Mouse (Mus musculus) embryonic facial prominence, embryonic 14.5 days (tissue): ENCODE data around the gene Atrnl1. TPM values are rescaled to one million over a fixed set of nuclear protein-coding genes. Genes with fewer than 3 reads are reported as not detected.

Source experiments
- ATAC-seq: fragments of 200-750 bp; cut with Nextera tagmentation; 2 replicates; pipeline ENCODE4 v1.8.0; 2017; ENCODE audit warnings: low read depth, moderate number of reproducible peaks, moderate TSS enrichment
- DNase-seq: peaks from one replicate; pipeline ENCODE4 v3.0.0-alpha.2; 2015; ENCODE audit warnings: low spot score
- H3K27ac ChIP-seq: fragments of 300-500 bp; sonication (generic); replicated peaks from 2 replicates; pipeline ENCODE4 v1.5.1; 2014; ENCODE audit warnings: low read depth, mild to moderate bottlenecking, low read length, moderate library complexity
- H3K27me3 ChIP-seq: fragments of 300-500 bp; sonication (generic); replicated peaks from 2 replicates; pipeline ENCODE4 v1.6.1; 2014; ENCODE audit warnings: low read length; ENCODE audit not compliant: control insufficient read depth, insufficient read depth
- H3K36me3 ChIP-seq: fragments of 300-500 bp; sonication (generic); 2 replicates; pipeline ENCODE4 v1.6.1; 2014; ENCODE audit warnings: low read length, mixed read lengths; ENCODE audit not compliant: control insufficient read depth, insufficient read depth
- H3K4me1 ChIP-seq: fragments of 300-500 bp; sonication (generic); 2 replicates; pipeline ENCODE4 v1.6.1; 2014; ENCODE audit warnings: antibody characterized with exemption, low read length; ENCODE audit not compliant: control insufficient read depth, insufficient read depth
- H3K4me2 ChIP-seq: fragments of 300-500 bp; sonication (generic); 2 replicates; pipeline ENCODE4 v1.6.1; 2014; ENCODE audit warnings: low read depth, mild to moderate bottlenecking, low read length, moderate library complexity, mixed read lengths
- H3K4me3 ChIP-seq: fragments of 300-500 bp; sonication (generic); 2 replicates; pipeline ENCODE4 v1.5.1; 2014; ENCODE audit warnings: low read depth, mild to moderate bottlenecking, low read length
- H3K9ac ChIP-seq: fragments of 300-500 bp; sonication (generic); 2 replicates; pipeline ENCODE4 v1.6.1; 2014; ENCODE audit warnings: low read depth, mild to moderate bottlenecking, low read length, moderate library complexity, mixed read lengths
- H3K9me3 ChIP-seq: fragments of 300-500 bp; sonication (generic); 2 replicates; pipeline ENCODE4 v1.6.1; 2016; ENCODE audit warnings: low read length; ENCODE audit not compliant: control insufficient read depth
- WGBS: fragments of 180-500 bp; shearing (Covaris S2); extraction: QIAGEN DNeasy Blood & Tissue Kit; methylation state at CpG from one replicate; pipeline ENCODE4 v1.1.7; 2014; 5-methylcytosine and 5-hydroxymethylcytosine counted together
- polyA plus RNA-seq: library from polyadenylated mRNA; unstranded; fragments of >200 nt; fragmentation: Nextera tagmentation; extraction: Ambion mirVana; gene quantifications from 2 replicates; pipeline ENCODE4 v1.2.1, GENCODE M21; 2014

Gene Atrnl1
- polyA plus RNA-seq, 1 experiment from 2014 or later, result 7.2 TPM

- H3K27me3 ChIP-seq, result no peaks in the 10 kb centered on the region
- H3K4me3 ChIP-seq, result no peak overlapping the region
- WGBS, result 90% methylated on average over 4 of the region's 4 CpGs
- H3K4me1 ChIP-seq, result no peaks in the 10 kb centered on the region
- DNase-seq, result no peak
- no peak overlapping the region for H3K27ac ChIP-seq
- H3K4me2 ChIP-seq, result no peak overlapping the region
- no peak overlapping the region for H3K9ac ChIP-seq
- ATAC-seq, result no peak
- no peaks in the 10 kb centered on the region for H3K9me3 ChIP-seq
- H3K36me3 ChIP-seq, result no peaks in the 10 kb centered on the region
Observed at GRCm38 (mm10) chr19:57945626-57946250, 334.9 kb downstream of the Atrnl1 start.

DNA sequence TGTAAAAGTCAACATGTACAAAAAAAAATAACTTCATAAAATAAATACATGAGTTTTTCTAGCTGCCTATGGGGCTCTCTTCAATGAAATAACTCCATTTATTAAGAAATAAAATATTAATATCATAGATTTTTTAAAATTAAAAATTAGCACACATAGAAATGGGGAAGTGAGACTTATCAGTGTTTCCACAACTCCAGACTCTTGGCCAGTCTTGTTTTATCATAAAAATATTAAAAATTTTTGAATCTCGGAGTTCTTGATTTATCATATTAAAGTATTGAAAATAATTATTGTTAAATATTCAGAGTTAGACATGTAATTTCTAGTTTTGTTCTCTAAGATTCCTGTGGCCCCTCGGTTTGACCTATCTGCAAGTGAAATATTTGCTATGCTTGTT is 337.7 kb downstream of the Atrnl1 start:
- H3K27me3 ChIP-seq, result no peaks in the 10 kb centered on the region
- ATAC-seq, result no peak
- no peak overlapping the region for H3K27ac ChIP-seq
- no peak overlapping the region for H3K4me2 ChIP-seq
- WGBS, result 93% methylated on average over 2 of the region's 2 CpGs
- no peaks in the 10 kb centered on the region for H3K36me3 ChIP-seq
- H3K4me3 ChIP-seq, result no peak overlapping the region
- H3K9me3 ChIP-seq, result no peaks in the 10 kb centered on the region
- H3K4me1 ChIP-seq, result no peaks in the 10 kb centered on the region
- DNase-seq, result no peak
- no peak overlapping the region for H3K9ac ChIP-seq

GRCm38 (mm10) chr19:57949260-57949917 is 338.6 kb downstream of the Atrnl1 start:
- WGBS, result 81% methylated on average over 13 of the region's 13 CpGs
- ATAC-seq, result no peak

DNA sequence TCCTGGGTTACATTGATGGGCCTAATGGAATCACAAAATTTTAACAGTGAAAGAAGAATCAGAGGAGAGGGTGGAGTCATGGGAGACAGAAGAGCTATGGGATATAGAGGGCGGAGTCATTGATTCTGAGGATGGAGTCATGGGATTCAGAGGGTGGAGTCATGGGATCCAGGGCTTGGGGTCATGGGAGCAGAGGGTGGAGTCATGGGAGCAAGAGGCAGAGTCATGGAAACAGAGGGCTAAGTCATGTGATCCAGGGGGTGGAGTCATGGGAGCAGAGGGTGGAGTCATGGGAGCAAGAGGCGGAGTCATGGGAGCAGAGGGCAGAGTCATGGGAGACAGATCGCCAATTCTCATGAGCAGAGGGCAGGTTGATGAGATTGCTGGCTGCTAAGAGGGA is 343.3 kb downstream of the Atrnl1 start:
- Histone ChIP-seq H3K4me1 (no peaks in the 10 kb centered on the region), H3K4me3 (no peak overlapping the region), H3K27me3 (no peaks in the 10 kb centered on the region), H3K4me2 (no peak overlapping the region), H3K36me3 (no peaks in the 10 kb centered on the region), H3K27ac (no peak overlapping the region), H3K9ac (no peak overlapping the region), H3K9me3 (no peaks in the 10 kb centered on the region)
- DNase-seq, result no peak
- WGBS, result 98% methylated on average over 3 of the region's 3 CpGs
- ATAC-seq, result no peak

More at GRCm38 (mm10) chr19:57949260-57949917, 338.6 kb downstream of the Atrnl1 start:
- Histone ChIP-seq H3K27me3 (no peaks in the 10 kb centered on the region), H3K4me3 (no peak overlapping the region), H3K27ac (no peak overlapping the region), H3K36me3 (no peaks in the 10 kb centered on the region), H3K9ac (no peak overlapping the region), H3K4me1 (no peaks in the 10 kb centered on the region), H3K4me2 (no peak overlapping the region), H3K9me3 (no peaks in the 10 kb centered on the region)
- no peak for DNase-seq

- Histone ChIP-seq H3K4me1 (no peaks in the 10 kb centered on the region), H3K9ac (no peak overlapping the region), H3K4me3 (no peak overlapping the region), H3K4me2 (no peak overlapping the region), H3K9me3 (no peaks in the 10 kb centered on the region), H3K36me3 (no peaks in the 10 kb centered on the region), H3K27ac (no peak overlapping the region), H3K27me3 (no peaks in the 10 kb centered on the region)
- DNase-seq (no peak), ATAC-seq (no peak)
- 76% methylated on average over 3 of the region's 3 CpGs for WGBS
Observed at GRCm38 (mm10) chr19:57956459-57956858, 345.6 kb downstream of the Atrnl1 start.

- Histone ChIP-seq H3K4me3 (no peak overlapping the region), H3K36me3 (no peaks in the 10 kb centered on the region), H3K27me3 (no peaks in the 10 kb centered on the region), H3K4me1 (no peaks in the 10 kb centered on the region), H3K9me3 (no peaks in the 10 kb centered on the region), H3K4me2 (no peak overlapping the region), H3K27ac (no peak overlapping the region), H3K9ac (no peak overlapping the region)
- no peak for ATAC-seq
- WGBS, result 92% methylated on average over 3 of the region's 3 CpGs
- no peak for DNase-seq
Observed at GRCm38 (mm10) chr19:57957363-57957762, 346.5 kb downstream of the Atrnl1 start.

DNA sequence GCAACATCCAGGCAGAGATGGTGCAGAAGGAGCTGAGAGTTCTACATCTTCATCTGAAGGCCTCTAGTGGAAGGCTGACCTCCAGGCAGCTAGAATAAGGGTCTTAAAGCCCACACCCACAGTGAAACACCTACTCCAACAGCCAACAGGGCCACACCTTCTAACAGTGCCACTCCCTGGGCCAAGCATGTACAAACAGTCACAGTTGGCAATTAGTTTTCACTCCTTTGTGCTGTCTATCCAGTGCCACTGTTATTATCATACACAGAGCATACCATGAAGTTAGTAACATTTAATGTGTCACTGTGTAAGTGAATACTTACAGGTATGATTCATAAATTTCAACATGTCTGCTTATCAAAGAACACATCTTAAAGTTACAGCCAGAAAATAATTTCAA is 347.3 kb downstream of the Atrnl1 start:
- Histone ChIP-seq H3K36me3 (no peaks in the 10 kb centered on the region), H3K27ac (no peak overlapping the region), H3K4me3 (no peak overlapping the region), H3K4me1 (no peaks in the 10 kb centered on the region), H3K27me3 (no peaks in the 10 kb centered on the region), H3K9ac (no peak overlapping the region), H3K9me3 (no peaks in the 10 kb centered on the region), H3K4me2 (no peak overlapping the region)
- no peak for ATAC-seq
- no peak for DNase-seq

- ATAC-seq, result no peak
- WGBS, result 87% methylated on average over 5 of the region's 5 CpGs
- H3K4me2 ChIP-seq, result no peak overlapping the region
Observed at GRCm38 (mm10) chr19:57958726-57959125, 347.9 kb downstream of the Atrnl1 start.

DNA sequence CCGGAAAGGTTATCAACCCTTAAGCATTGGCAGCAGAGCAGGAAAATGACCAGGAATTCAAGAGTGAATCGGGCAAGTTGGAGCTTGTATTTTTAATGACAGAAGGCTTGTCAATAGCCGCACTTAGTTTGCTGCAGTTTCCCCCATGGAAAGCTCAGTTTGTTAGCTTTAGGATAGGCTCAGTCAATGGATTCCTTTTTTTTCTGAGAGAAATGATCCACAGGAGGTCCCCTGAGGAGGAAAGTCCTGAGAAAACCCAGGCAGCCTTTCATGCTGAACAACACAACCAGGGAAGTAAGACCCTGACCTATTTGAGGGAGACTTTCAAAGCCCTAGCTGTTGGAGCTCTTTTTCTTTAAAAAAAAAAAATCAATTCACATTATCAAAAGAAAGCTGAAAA is 350.5 kb downstream of the Atrnl1 start:
- Histone ChIP-seq H3K4me3 (no peak overlapping the region), H3K27ac (no peak overlapping the region), H3K27me3 (no peaks in the 10 kb centered on the region), H3K4me1 (no peaks in the 10 kb centered on the region), H3K36me3 (no peaks in the 10 kb centered on the region), H3K9ac (no peak overlapping the region), H3K4me2 (no peak overlapping the region), H3K9me3 (no peaks in the 10 kb centered on the region)
- DNase-seq, result no peak
- 53% methylated on average over 3 of the region's 3 CpGs for WGBS
- no peak for ATAC-seq

More at GRCm38 (mm10) chr19:57958726-57959125, 347.9 kb downstream of the Atrnl1 start:
- Histone ChIP-seq H3K36me3 (no peaks in the 10 kb centered on the region), H3K9ac (no peak overlapping the region), H3K27me3 (no peaks in the 10 kb centered on the region), H3K4me1 (no peaks in the 10 kb centered on the region), H3K9me3 (no peaks in the 10 kb centered on the region), H3K4me3 (no peak overlapping the region), H3K27ac (no peak overlapping the region)
- DNase-seq, result no peak
